Mouse (Mus musculus) cerebellum, adult 2 months (tissue): ENCODE results near the gene Gda.

Experiments used
- CTCF ChIP-seq: fragments of 200-500 bp; IDR thresholded peaks from 2 replicates; pipeline ENCODE4 v1.5.1; 2011; ENCODE audit warnings: low read depth, mild to moderate bottlenecking, control low read depth, low read length, moderate library complexity, borderline replicate concordance; ENCODE audit not compliant: insufficient read depth
- POLR2A ChIP-seq: fragments of 200-500 bp; IDR thresholded peaks from 2 replicates; pipeline ENCODE4 v1.6.1; 2011; ENCODE audit warnings: low read length, control low read depth, borderline replicate concordance; ENCODE audit not compliant: insufficient read depth

- TF ChIP-seq CTCF (no peak), POLR2A (no peak)
Observed at GRCm38 (mm10) chr19:21370782-21371181, 102.5 kb downstream of the Gda start.
